Mouse (Mus musculus): ENCODE measurements around the gene AC124502.3.

GRCm38 (mm10) chr19:5018191-5018590, 20.5 kb upstream of the AC124502.3 start:
- no peak for TF ChIP-seq CTCF (conservative IDR thresholded peaks at IDR 0.05; ENCODE audit: insufficient read depth, insufficient read length, low read depth, low read length)
- TF ChIP-seq POLR2A (IDR thresholded peaks at IDR 0.05; ENCODE audit: low read depth, low read length) = no peak
